ENCODE assay signal across 26 mouse cellular contexts in the genomic region with DNA sequence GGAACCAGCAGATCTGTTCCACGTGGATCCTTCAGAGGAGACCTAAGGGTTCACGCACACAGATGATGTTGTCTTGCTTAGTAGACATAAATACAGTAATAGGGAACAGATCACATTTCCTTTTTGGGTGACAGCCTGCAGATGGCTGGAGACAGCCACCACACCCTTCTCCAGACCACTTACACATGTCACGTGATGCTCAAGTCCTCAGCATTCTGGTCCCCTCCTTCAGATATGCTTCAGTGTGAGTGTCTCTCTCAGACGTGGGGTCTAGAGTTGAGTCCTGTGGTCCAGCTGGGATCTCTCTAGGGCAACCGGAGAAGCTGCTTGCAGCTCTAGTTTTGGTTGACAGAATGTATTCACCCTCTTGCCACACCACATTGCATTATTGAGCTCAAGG.
"Had no signal": no experiment of that assay in that cellular context is flagged by ENCODE, and none has a peak within 500 bp of the region (broad histone marks: within the 10 kb centered on the region; RNA-seq: fewer than 3 reads in every experiment).

No protein-coding gene starts in this region.

- DNase-seq: gastrocnemius, adult 2 months; gastrocnemius, postnatal 10 days; gastrocnemius, postnatal 25 days; heart, adult 18-20 months; heart, postnatal 10 days; heart, postnatal 4 days; kidney, adult 11 months; kidney, adult 2 months; kidney, adult 9 months; kidney, postnatal 14 days; kidney, postnatal 36 days; layer of hippocampus, adult 9-11 months; layer of hippocampus, postnatal 36 days; left cerebral cortex, postnatal 4 days had no signal

- H3K4me2 ChIP-seq: heart, embryonic 12.5 days; hindbrain, embryonic 12.5 days; hindbrain, embryonic 14.5 days; kidney, embryonic 15.5 days; limb, embryonic 13.5 days; limb, embryonic 15.5 days had no signal

- ATAC-seq: hindbrain, postnatal 0 days; intestine, embryonic 16.5 days had no signal

- H3K9me3 ChIP-seq: heart, embryonic 10.5 days; heart, embryonic 12.5 days; hindbrain, embryonic 10.5 days; hindbrain, embryonic 12.5 days; kidney, embryonic 15.5 days; limb, embryonic 13.5 days; limb, embryonic 15.5 days had no signal

- H3K9ac ChIP-seq: heart, embryonic 12.5 days; hindbrain, embryonic 12.5 days; hindbrain, embryonic 14.5 days; kidney, embryonic 15.5 days; limb, embryonic 13.5 days; limb, embryonic 15.5 days had no signal

- H3K36me3 ChIP-seq: heart, embryonic 10.5 days; heart, embryonic 12.5 days; hindbrain, embryonic 10.5 days; hindbrain, embryonic 12.5 days; kidney, embryonic 15.5 days; limb, embryonic 13.5 days; limb, embryonic 15.5 days had no signal

- H3K27ac ChIP-seq: heart, embryonic 10.5 days; hindbrain, embryonic 10.5 days; hindbrain, embryonic 12.5 days; hindbrain, embryonic 14.5 days; kidney, embryonic 15.5 days; kidney, postnatal 0 days; left cerebral cortex, adult 2 months; limb, embryonic 13.5 days; limb, embryonic 15.5 days had no signal

- H3K4me3 ChIP-seq: gastrocnemius, adult 2 months; heart, embryonic 10.5 days; heart, embryonic 12.5 days; hindbrain, embryonic 10.5 days; hindbrain, embryonic 12.5 days; kidney, embryonic 15.5 days; left cerebral cortex, adult 2 months; limb, embryonic 13.5 days; limb, embryonic 15.5 days had no signal
